Mouse (Mus musculus): Measurements from ENCODE around the gene Camsap2.

Camsap2 gene

DNA sequence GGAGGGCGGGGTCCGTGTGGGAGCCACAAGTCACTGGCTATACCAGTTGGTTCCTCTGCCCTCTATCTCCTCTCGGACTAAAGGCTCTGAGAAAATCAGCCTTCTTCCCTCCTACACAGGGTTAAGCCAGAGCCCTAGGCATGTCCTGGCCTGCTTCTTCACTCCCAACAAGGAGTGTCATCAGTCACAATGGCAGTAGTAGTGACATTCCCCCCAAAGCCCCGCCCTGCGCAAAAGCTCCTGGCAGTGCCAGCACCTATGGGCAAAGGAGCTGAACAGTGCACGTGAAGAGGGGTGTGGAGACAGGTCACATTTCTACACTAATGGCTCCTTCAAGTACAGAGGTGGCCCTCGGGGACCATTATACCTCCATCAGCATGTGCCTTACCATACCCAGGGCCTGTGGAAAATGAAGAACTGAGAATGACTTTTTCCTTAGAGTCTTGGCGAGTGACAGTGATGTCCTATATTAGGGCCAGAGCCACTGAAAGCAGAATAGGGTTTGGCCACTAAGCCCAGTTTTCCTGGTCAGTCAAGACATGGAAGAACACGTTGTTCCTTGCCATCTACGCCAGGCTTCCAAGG is 122.1 kb downstream of the Camsap2 start:
- DNase-seq (ENCODE audit: low read depth, low spot score): no peak

DNA sequence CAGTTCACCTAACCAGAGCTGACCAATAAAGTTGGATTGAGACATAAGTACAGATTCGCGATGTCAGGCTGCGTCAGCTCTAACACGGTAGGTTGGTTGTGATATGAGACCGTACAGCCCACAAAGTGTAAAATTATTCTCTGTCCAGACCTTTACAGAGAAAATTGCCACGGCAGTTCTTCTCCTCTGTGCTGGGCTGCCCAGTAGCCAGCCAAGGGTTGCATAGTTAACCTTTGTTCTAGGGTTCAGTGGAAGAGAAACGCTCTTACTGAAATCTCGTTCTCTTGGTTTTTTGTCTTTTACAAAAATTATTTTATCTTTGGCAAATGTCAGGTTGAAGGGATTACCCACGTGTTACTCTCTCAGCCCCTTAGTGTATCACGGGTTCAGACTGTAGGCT is 123.5 kb downstream of the Camsap2 start:
- no peak for DNase-seq (ENCODE audit: low read depth, low spot score)

GRCm38 (mm10) chr1:136220037-136220871 is 125.7 kb downstream of the Camsap2 start:
- no peak for DNase-seq (ENCODE audit: low read depth, low spot score)

Data from embryo, embryonic 11.5 days (tissue).